Mouse (Mus musculus) forebrain, embryonic 16.5 days (tissue): ENCODE measurements at regions not wholly inside any gene's neighbourhood (a gene's known extent, or its start where the extent isn't known, plus 50 kb on each side); places are given as distances from the start of the nearest gene placed in this dataset.

ENCODE experiments used
- ATAC-seq: fragments of 200-750 bp; cut with Nextera tagmentation; 2 replicates; pipeline ENCODE4 v1.8.0; 2017; ENCODE audit warnings: mild to moderate bottlenecking, moderate library complexity
- H3K27ac ChIP-seq: fragments of 300-500 bp; sonication (generic); 2 replicates; pipeline ENCODE4 v1.5.1; 2014; ENCODE audit warnings: low read length, control low read depth
- H3K27me3 ChIP-seq: fragments of 300-500 bp; sonication (generic); replicated peaks from 2 replicates; pipeline ENCODE4 v1.6.1; 2014; ENCODE audit warnings: low read length; ENCODE audit not compliant: control insufficient read depth, insufficient read depth
- H3K36me3 ChIP-seq: fragments of 300-500 bp; sonication (generic); 2 replicates; pipeline ENCODE4 v1.6.1; 2014; ENCODE audit not compliant: control insufficient read depth, insufficient read depth
- H3K4me1 ChIP-seq: fragments of 300-500 bp; sonication (generic); replicated peaks from 2 replicates; pipeline ENCODE4 v1.6.1; 2014; ENCODE audit warnings: low read length; ENCODE audit not compliant: control insufficient read depth, insufficient read depth
- H3K4me2 ChIP-seq: fragments of 300-500 bp; sonication (generic); 2 replicates; pipeline ENCODE4 v1.6.1; 2014; ENCODE audit warnings: mild to moderate bottlenecking, low read length, control low read depth
- H3K4me3 ChIP-seq: fragments of 300-500 bp; sonication (generic); replicated peaks from 2 replicates; pipeline ENCODE4 v1.5.1; 2014; ENCODE audit warnings: mild to moderate bottlenecking, low read length, control low read depth
- H3K9ac ChIP-seq: fragments of 300-500 bp; sonication (generic); replicated peaks from 2 replicates; pipeline ENCODE4 v1.6.1; 2014; ENCODE audit warnings: low read depth, low read length, control low read depth
- H3K9me3 ChIP-seq: fragments of 300-500 bp; sonication (generic); 2 replicates; pipeline ENCODE4 v1.6.1; 2016; ENCODE audit warnings: low read length; ENCODE audit not compliant: control insufficient read depth
- WGBS: fragments of 180-500 bp; shearing (Covaris S2); extraction: QIAGEN DNeasy Blood & Tissue Kit; methylation state at CpG from one replicate; pipeline ENCODE4 v1.1.7; 2014; 5-methylcytosine and 5-hydroxymethylcytosine counted together

DNA sequence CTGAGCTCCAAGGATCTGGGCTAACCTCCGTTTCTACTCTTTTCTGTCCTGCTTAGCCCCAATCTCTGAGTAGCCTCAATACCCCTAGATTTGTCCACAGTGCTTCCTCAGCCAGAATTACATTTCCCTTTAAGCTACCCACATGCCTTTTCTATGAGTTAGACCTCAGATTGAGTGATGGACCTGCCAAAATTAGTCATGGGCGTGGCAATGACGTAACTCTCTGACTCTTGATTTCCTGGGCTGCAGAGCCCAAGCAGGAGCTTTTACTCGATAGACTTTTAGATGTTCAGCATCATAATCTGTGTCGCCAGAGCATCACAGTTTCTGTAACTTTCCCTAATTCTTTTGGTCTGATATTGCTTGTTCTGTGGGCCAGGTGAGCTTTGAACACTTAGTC, 186.9 kb upstream of the Rora start:
- Histone ChIP-seq H3K9me3 (no peaks in the 10 kb centered on the region), H3K9ac (no peak overlapping the region), H3K4me3 (no peak overlapping the region), H3K27me3 (no peaks in the 10 kb centered on the region), H3K4me2 (no peak overlapping the region), H3K4me1 (no peaks in the 10 kb centered on the region), H3K36me3 (no peaks in the 10 kb centered on the region), H3K27ac (no peak overlapping the region)
- ATAC-seq: no peak
- 88% methylated on average over 5 of the region's 5 CpGs for WGBS

DNA sequence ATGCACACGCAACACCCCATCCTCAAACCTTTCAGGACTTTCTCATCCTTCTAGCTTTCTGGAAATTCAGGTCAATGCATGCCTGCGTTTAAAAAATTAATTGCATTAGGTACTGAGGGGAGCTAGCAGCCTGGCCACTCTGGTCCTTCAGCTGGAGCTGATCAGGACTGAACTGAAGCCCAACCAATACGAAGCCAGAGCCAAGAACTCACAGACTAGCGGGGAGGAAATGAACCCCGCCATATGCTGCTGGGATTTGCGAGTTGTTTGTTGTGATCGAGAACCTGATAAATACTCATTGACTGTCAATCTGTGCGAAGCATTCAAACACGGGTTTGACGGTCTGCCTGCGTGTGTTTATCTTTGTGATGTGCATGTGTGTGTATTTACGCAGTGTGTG, 177.2 kb upstream of the Rora start:
- Histone ChIP-seq H3K36me3 (no peaks in the 10 kb centered on the region), H3K27me3 (no peaks in the 10 kb centered on the region), H3K4me2 (no peak overlapping the region), H3K4me3 (no peak overlapping the region), H3K4me1 (no peaks in the 10 kb centered on the region), H3K27ac (no peak overlapping the region), H3K9ac (no peak overlapping the region), H3K9me3 (no peaks in the 10 kb centered on the region)
- 80% methylated on average over 12 of the region's 12 CpGs for WGBS
- no peak for ATAC-seq

DNA sequence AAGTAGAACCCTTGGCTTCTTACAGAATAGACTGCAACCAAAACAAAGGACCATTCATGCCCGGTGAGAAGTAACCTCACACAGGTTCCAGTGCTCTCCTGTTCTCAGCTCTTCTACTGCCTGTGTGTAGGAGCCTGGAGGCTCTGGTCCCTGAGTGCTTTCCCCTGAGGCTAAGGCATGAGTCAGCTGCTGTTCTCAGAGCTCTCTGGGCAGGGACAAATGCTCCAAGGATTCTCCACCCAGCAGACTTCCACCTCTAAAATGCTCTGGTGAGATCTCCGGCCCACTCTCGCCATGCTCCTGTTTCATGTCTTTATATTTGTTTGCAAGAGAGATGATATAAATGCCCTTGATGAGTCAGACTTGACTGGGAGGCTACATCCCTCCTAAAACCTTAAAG, 176.1 kb upstream of the Rora start:
- Histone ChIP-seq H3K36me3 (no peaks in the 10 kb centered on the region), H3K27ac (no peak overlapping the region), H3K4me2 (no peak overlapping the region), H3K27me3 (no peaks in the 10 kb centered on the region), H3K9me3 (no peaks in the 10 kb centered on the region), H3K4me1 (no peaks in the 10 kb centered on the region), H3K4me3 (no peak overlapping the region), H3K9ac (no peak overlapping the region)
- 72% methylated on average over 3 of the region's 3 CpGs for WGBS
- no peak for ATAC-seq

DNA sequence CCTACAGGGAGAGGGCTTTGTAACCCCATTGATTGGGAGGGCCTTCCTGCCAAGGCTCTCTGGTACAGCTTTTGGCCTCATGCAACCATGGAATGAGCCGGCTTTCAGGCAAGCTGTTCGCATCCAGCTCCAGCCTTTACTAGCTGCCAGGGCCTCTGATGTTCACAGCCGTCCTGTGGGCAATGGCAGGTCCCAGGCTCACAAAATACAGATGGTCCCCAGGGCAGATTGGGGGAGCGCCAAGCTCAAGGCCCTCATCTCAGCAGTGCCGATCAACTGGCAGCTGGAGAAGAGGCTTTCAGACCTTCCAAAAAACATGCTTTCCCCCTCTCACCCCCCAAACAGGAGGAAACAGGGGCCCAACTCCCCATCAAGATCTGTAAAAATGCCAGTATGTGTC, 166.9 kb upstream of the Rora start:
- Histone ChIP-seq H3K9me3 (no peaks in the 10 kb centered on the region), H3K9ac (no peak overlapping the region), H3K4me1 (0 out of 2 replicates have a peak, but pooled peaks cover 3% of the 10 kb centered on the region), H3K27me3 (no peaks in the 10 kb centered on the region), H3K4me2 (no peak overlapping the region), H3K36me3 (no peaks in the 10 kb centered on the region), H3K4me3 (no peak overlapping the region), H3K27ac (no peak overlapping the region)
- peak; percentile 26; the same call in 1 of the 2 replicates for ATAC-seq
- 68% methylated on average over 5 of the region's 5 CpGs for WGBS

DNA sequence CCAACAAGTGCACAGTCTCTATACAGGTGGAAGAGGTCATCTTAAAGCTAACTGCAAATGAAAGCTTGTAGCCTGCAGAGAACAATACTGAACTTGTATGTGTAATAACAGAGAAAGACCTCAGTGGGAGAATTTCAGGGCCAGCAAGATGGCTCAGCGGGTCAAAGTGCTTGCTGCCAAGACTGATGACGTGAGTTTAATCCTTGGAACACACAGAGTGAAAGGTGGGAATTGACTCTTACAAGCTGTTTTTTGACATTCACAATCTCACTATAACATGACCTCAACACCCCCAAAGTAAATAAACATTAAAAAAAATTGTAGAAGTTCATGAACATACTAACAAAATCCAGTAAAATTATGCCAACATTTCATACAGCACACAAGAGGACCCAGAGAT, 162.4 kb upstream of the Rora start:
- no peak overlapping the region for H3K27ac ChIP-seq
- H3K4me2 ChIP-seq: no peak overlapping the region
- H3K4me3 ChIP-seq: no peak overlapping the region
- 79% methylated on average over 2 of the region's 2 CpGs for WGBS
- H3K27me3 ChIP-seq: no peaks in the 10 kb centered on the region
- no peaks in the 10 kb centered on the region for H3K36me3 ChIP-seq
- no peaks in the 10 kb centered on the region for H3K9me3 ChIP-seq
- no peak for ATAC-seq
- 0 out of 2 replicates have a peak, but pooled peaks cover 3% of the 10 kb centered on the region for H3K4me1 ChIP-seq
- H3K9ac ChIP-seq: no peak overlapping the region

DNA sequence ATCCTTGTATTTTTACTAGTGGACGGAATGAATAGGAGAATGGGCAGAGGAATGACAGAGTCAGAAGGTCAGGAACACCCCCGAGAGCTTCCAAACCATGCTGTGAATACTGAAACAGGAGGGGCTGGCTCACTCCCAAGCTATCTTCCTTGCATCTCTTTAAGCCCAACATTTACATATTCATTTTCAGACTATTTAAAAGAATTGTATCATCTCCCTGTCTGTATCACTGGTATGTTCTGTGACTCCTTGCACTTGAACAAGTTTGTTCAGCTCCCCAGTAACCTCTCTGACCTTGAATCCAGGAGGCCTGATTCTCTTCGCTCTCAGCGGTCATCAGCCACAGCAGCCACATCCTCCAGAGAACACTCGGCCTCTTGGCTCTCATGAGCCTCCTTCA, 132.4 kb upstream of the Rora start:
- Histone ChIP-seq H3K4me2 (no peak overlapping the region), H3K9ac (no peak overlapping the region), H3K27me3 (no peaks in the 10 kb centered on the region), H3K4me3 (no peak overlapping the region), H3K27ac (no peak overlapping the region), H3K4me1 (no peaks in the 10 kb centered on the region), H3K9me3 (no peaks in the 10 kb centered on the region), H3K36me3 (no peaks in the 10 kb centered on the region)
- no peak for ATAC-seq
- WGBS: 80% methylated on average over 5 of the region's 5 CpGs

DNA sequence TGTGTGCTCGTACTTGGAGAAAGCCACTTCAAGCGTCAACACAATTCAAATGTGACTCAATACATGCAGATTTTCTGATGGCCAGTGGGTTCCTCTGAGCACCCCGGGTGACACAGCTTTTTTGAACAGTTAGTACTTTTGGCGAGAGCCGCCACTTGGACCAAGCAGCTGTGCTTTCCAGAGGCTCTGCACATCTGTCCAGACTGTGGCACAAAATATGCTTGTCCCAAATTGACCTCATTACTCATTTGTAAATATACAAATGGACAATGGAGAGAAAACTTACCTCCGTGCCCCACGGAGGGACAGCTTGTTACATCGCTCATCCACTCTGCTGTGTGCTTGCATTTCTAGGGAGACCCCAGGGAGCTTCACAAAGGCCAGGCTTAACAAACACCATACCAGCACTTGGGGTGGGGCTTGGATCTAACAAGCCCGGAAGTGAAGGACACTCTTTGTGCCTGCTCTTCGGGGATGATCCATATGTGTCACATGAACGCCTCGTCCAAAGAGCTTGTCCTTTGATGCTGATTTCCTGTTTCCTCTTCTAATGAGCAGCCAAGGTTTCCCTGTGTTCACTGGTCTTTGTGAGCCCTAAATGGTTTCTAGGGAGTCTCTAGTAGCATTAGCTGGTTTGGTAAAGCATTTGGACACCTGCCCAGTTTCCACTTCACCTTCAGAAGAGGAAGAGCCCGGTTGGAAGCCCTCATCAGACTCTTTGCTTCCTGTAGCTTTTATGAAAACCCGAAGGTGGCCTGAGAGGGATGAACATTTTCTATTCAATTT, 91.6 kb upstream of the Rora start:
- Histone ChIP-seq H3K9me3 (no peaks in the 10 kb centered on the region), H3K4me1 (no peaks in the 10 kb centered on the region), H3K4me3 (no peak overlapping the region), H3K9ac (no peak overlapping the region), H3K4me2 (no peak overlapping the region), H3K27me3 (no peaks in the 10 kb centered on the region), H3K27ac (no peak overlapping the region), H3K36me3 (no peaks in the 10 kb centered on the region)
- no peak for ATAC-seq
- 48% methylated on average over 14 of the region's 14 CpGs for WGBS

DNA sequence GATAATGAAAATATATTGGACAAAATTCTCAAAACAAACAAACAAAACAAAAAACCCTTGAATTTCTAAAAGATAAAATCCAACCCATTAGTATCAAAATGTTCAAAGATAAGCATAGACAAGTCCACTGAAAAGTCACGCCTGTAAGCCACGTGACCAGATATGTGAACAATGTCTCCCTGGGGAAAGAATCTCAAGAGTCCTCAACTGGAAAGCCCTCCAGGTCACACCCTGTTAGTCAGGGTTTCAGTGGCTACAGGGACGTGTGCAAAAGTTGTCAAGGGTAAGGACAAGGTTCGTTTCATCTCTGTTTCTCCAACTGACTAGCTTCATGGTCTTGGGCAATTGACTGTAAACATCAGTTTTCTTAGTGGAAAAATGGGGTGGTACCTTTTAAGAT, 90.4 kb upstream of the Rora start:
- no peak overlapping the region for H3K4me2 ChIP-seq
- H3K4me3 ChIP-seq: no peak overlapping the region
- H3K9me3 ChIP-seq: no peaks in the 10 kb centered on the region
- no peak overlapping the region for H3K27ac ChIP-seq
- no peaks in the 10 kb centered on the region for H3K4me1 ChIP-seq
- H3K27me3 ChIP-seq: no peaks in the 10 kb centered on the region
- 79% methylated on average over 4 of the region's 4 CpGs for WGBS
- H3K36me3 ChIP-seq: no peaks in the 10 kb centered on the region
- no peak overlapping the region for H3K9ac ChIP-seq
- no peak for ATAC-seq

DNA sequence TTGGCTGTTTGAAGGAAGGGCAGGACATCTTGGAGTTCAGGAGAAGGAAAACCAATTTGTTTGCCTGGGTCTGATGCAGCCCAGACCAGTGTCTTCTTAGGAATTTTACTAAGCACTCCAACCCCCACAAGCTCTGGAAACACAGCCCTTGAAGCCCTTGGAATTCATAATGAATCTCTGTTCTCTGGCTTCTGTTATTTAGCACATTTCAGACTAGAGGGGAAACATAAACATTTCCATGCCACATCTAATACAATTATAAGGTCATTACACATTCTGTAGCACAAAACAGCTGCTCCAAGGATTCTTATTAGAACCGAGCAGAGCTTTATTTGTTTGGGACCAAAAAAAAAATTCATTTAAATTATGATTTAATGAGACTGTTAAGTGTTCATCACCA, 67.8 kb upstream of the Rora start:
- Histone ChIP-seq H3K4me1 (0 out of 2 replicates have a peak, but pooled peaks cover 4% of the 10 kb centered on the region), H3K27me3 (no peaks in the 10 kb centered on the region), H3K4me2 (no peak overlapping the region), H3K27ac (no peak overlapping the region), H3K9me3 (no peaks in the 10 kb centered on the region), H3K36me3 (no peaks in the 10 kb centered on the region), H3K9ac (no peak overlapping the region), H3K4me3 (no peak overlapping the region)
- WGBS: 22% methylated on average over 1 of the region's 1 CpGs
- no peak for ATAC-seq

DNA sequence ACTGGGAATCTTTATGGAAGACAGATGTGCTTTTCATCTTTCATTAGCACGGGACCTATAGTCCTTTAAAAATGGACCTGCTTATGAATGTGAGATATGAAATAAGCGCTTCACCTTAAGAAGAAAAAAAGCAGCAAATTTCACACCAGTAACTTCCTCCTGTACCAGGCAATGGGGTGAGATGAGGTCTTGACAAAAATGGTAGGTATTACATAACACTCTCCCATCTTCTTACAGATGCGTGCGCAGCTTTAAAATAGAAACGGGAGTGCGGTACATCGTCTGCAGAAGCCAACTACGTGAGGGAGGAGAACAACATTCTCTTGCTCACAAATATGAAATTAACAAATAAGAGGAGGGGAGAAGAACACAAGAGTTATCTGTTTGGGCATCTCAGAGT, 62.6 kb upstream of the Rora start:
- Histone ChIP-seq H3K27me3 (no peaks in the 10 kb centered on the region), H3K27ac (no peak overlapping the region), H3K36me3 (no peaks in the 10 kb centered on the region), H3K9me3 (no peaks in the 10 kb centered on the region), H3K4me2 (no peak overlapping the region), H3K9ac (no peak overlapping the region), H3K4me1 (no peaks in the 10 kb centered on the region), H3K4me3 (no peak overlapping the region)
- WGBS: 93% methylated on average over 8 of the region's 8 CpGs
- no peak for ATAC-seq
